Mouse (Mus musculus) limb, embryonic 14.5 days (tissue): Measurements from ENCODE around the gene Vps45. TPM values are rescaled to one million over a fixed set of nuclear protein-coding genes. Genes with fewer than 3 reads are reported as not detected.

Source experiments
- ATAC-seq: fragments of 200-750 bp; cut with Nextera tagmentation; 2 replicates; pipeline ENCODE4 v1.8.0; 2017; ENCODE audit warnings: low read depth, moderate number of reproducible peaks, moderate TSS enrichment; ENCODE audit not compliant: low FRiP score
- DNase-seq: peaks from one replicate; pipeline ENCODE4 v3.0.0-alpha.2; 2015; ENCODE audit warnings: low spot score
- H3K27ac ChIP-seq: fragments of 300-500 bp; sonication (generic); replicated peaks from 2 replicates; pipeline ENCODE4 v1.5.1; 2014; ENCODE audit warnings: low read depth, mild to moderate bottlenecking, low read length, moderate library complexity, mixed read lengths
- H3K27me3 ChIP-seq: fragments of 300-500 bp; sonication (generic); 2 replicates; pipeline ENCODE4 v1.6.1; 2014; ENCODE audit warnings: low read length, mixed read lengths; ENCODE audit not compliant: control insufficient read depth, insufficient read depth
- H3K36me3 ChIP-seq: fragments of 300-500 bp; sonication (generic); 2 replicates; pipeline ENCODE4 v1.6.1; 2014; ENCODE audit warnings: mild to moderate bottlenecking, low read length, moderate library complexity, mixed read lengths; ENCODE audit not compliant: control insufficient read depth, insufficient read depth
- H3K4me1 ChIP-seq: fragments of 300-500 bp; sonication (generic); 2 replicates; pipeline ENCODE4 v1.6.1; 2014; ENCODE audit warnings: antibody characterized with exemption, low read length, mixed read lengths; ENCODE audit not compliant: control insufficient read depth, insufficient read depth
- H3K4me2 ChIP-seq: fragments of 300-500 bp; sonication (generic); replicated peaks from 2 replicates; pipeline ENCODE4 v1.6.1; 2014; ENCODE audit warnings: low read depth, mild to moderate bottlenecking, low read length, moderate library complexity; ENCODE audit not compliant: severe bottlenecking
- H3K4me3 ChIP-seq: fragments of 300-500 bp; sonication (generic); replicated peaks from 2 replicates; pipeline ENCODE4 v1.5.1; 2014; ENCODE audit warnings: low read length
- H3K9ac ChIP-seq: fragments of 300-500 bp; sonication (generic); 2 replicates; pipeline ENCODE4 v1.6.1; 2014; ENCODE audit warnings: mild to moderate bottlenecking, low read depth, low read length, moderate library complexity; ENCODE audit not compliant: severe bottlenecking
- H3K9me3 ChIP-seq: fragments of 300-500 bp; sonication (generic); 2 replicates; pipeline ENCODE4 v1.6.1; 2016; ENCODE audit warnings: low read length; ENCODE audit not compliant: control insufficient read depth
- POLR2A ChIP-seq: fragments of 200-500 bp; IDR thresholded peaks from 2 replicates; pipeline ENCODE4 v1.8.0; 2012; ENCODE audit warnings: inconsistent platforms, mild to moderate bottlenecking, moderate library complexity, borderline replicate concordance; ENCODE audit not compliant: insufficient read depth, insufficient read length; ENCODE audit errors: extremely low read depth
- WGBS: fragments of 180-500 bp; shearing (Covaris S2); extraction: QIAGEN DNeasy Blood & Tissue Kit; methylation state at CpG from one replicate; pipeline ENCODE4 v1.1.7; 2014; 5-methylcytosine and 5-hydroxymethylcytosine counted together
- polyA plus RNA-seq, 2 experiments: library from polyadenylated mRNA; depleted of rRNA in 1 of 2; stranded (reverse) in 1 of 2; unstranded in 1 of 2; fragments of >200 nt; fragmentation: Nextera tagmentation in 1 of 2; extraction: Ambion mirVana in 1 of 2; gene quantifications; 2 replicates each; pipeline versions ENCODE4 v1.2.1 to v1.2.3; 2012 to 2014

Gene Vps45
- polyA plus RNA-seq, 2 experiments, result 16.5 to 27.0 TPM

GRCm38 (mm10) chr3:96091966-96092365, 33.7 kb upstream of the Vps45 start:
- TF ChIP-seq POLR2A, result no peak
- H3K27ac ChIP-seq, result no peak overlapping the region
- H3K27me3 ChIP-seq, result no peaks in the 10 kb centered on the region
- H3K4me3 ChIP-seq, result no peak overlapping the region
- DNase-seq (no peak), ATAC-seq (no peak)
- H3K9me3 ChIP-seq, result no peaks in the 10 kb centered on the region
- H3K9ac ChIP-seq, result no peak overlapping the region
- 41% methylated on average over 6 of the region's 6 CpGs for WGBS
- no peaks in the 10 kb centered on the region for H3K36me3 ChIP-seq
- no peak overlapping the region for H3K4me2 ChIP-seq
- H3K4me1 ChIP-seq, result no peaks in the 10 kb centered on the region

- H3K27ac ChIP-seq, result no peak overlapping the region
- no peak for TF ChIP-seq POLR2A
- H3K4me2 ChIP-seq, result no peak overlapping the region
- H3K36me3 ChIP-seq, result no peaks in the 10 kb centered on the region
- H3K4me1 ChIP-seq, result no peaks in the 10 kb centered on the region
- H3K9ac ChIP-seq, result no peak overlapping the region
- H3K4me3 ChIP-seq, result no peak overlapping the region
- H3K9me3 ChIP-seq, result no peaks in the 10 kb centered on the region
- DNase-seq (no peak), ATAC-seq (no peak)
- H3K27me3 ChIP-seq, result no peaks in the 10 kb centered on the region
- WGBS, result 73% methylated on average over 2 of the region's 2 CpGs
Observed at GRCm38 (mm10) chr3:96091146-96091545, 32.9 kb upstream of the Vps45 start.

GRCm38 (mm10) chr3:96089882-96090489, 31.7 kb upstream of the Vps45 start:
- H3K27ac ChIP-seq, result no peak overlapping the region
- no peak overlapping the region for H3K9ac ChIP-seq
- WGBS, result 49% methylated on average over 2 of the region's 2 CpGs
- ATAC-seq (no peak), DNase-seq (no peak)
- H3K36me3 ChIP-seq, result no peaks in the 10 kb centered on the region
- H3K4me1 ChIP-seq, result no peaks in the 10 kb centered on the region
- H3K9me3 ChIP-seq, result no peaks in the 10 kb centered on the region
- H3K4me2 ChIP-seq, result no peak overlapping the region
- H3K27me3 ChIP-seq, result no peaks in the 10 kb centered on the region
- H3K4me3 ChIP-seq, result no peak overlapping the region
- TF ChIP-seq POLR2A, result no peak

- TF ChIP-seq POLR2A, result no peak
- no peaks in the 10 kb centered on the region for H3K9me3 ChIP-seq
- ATAC-seq, result no peak
- DNase-seq, result no peak
- no peaks in the 10 kb centered on the region for H3K4me1 ChIP-seq
- H3K9ac ChIP-seq, result no peak overlapping the region
- no peak overlapping the region for H3K27ac ChIP-seq
- WGBS, result 85% methylated on average over 4 of the region's 4 CpGs
- no peak overlapping the region for H3K4me3 ChIP-seq
- no peaks in the 10 kb centered on the region for H3K36me3 ChIP-seq
- no peak overlapping the region for H3K4me2 ChIP-seq
- H3K27me3 ChIP-seq, result no peaks in the 10 kb centered on the region
Observed at GRCm38 (mm10) chr3:96087801-96088200, 29.5 kb upstream of the Vps45 start.

GRCm38 (mm10) chr3:96087219-96087618, 29.0 kb upstream of the Vps45 start:
- H3K4me3 ChIP-seq, result no peak overlapping the region
- no peak overlapping the region for H3K4me2 ChIP-seq
- WGBS, result 67% methylated on average over 2 of the region's 2 CpGs
- no peaks in the 10 kb centered on the region for H3K36me3 ChIP-seq
- H3K9ac ChIP-seq, result no peak overlapping the region
- ATAC-seq, result no peak
- H3K9me3 ChIP-seq, result no peaks in the 10 kb centered on the region
- no peak overlapping the region for H3K27ac ChIP-seq
- H3K27me3 ChIP-seq, result no peaks in the 10 kb centered on the region
- H3K4me1 ChIP-seq, result no peaks in the 10 kb centered on the region
- no peak for TF ChIP-seq POLR2A
- no peak for DNase-seq
